Mouse (Mus musculus): ENCODE results near the gene Kcnmb4.

Kcnmb4 gene

GRCm38 (mm10) chr10:116397573-116397972, 76.1 kb downstream of the Kcnmb4 start:
- DNase-seq, result no peak

- no peak for DNase-seq
Observed at GRCm38 (mm10) chr10:116396966-116397365, 76.7 kb downstream of the Kcnmb4 start.

DNA sequence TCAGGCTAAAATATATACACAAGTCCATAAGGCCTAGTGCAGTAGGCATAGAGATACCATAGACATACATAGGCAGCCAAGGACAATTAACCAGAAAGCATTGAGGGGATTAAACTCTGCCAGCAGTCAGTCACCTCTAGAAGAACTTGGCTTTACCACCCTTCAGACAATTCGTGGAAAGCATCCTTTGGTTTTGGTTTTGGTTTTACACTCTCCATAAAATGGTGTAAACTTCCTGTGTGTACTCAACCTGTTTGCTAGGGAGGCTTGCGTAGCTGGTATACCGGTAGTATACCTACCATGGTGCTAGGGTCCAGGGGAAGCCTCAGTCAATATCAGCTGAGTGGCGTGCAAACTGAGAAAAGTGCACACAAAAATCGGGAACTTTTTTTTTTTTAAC, 77.4 kb downstream of the Kcnmb4 start:
- no peak for DNase-seq

GRCm38 (mm10) chr10:116394585-116394984, 79.1 kb downstream of the Kcnmb4 start:
- no peak for DNase-seq

GRCm38 (mm10) chr10:116393790-116394475, 79.7 kb downstream of the Kcnmb4 start:
- no peak for DNase-seq

DNA sequence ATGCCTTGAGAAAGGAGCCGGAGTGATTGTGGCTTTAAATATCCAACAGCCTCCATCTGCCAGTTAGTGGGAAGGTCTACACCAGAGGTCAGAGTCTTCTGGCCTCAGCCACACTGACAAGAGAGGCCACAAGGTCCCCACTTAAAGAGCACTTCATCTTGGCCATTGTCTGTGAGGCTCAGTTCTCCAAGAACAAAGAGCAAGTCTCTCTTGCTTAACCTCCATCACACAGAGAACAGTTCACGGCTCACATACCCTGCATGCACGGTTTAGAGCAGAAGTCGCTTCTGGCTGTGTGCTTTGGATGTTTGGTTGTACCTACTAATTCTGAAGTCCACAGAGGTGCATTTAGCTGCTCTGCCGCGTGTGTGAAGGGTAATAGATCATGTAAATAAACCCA, 84.8 kb downstream of the Kcnmb4 start:
- DNase-seq, result no peak

DNA sequence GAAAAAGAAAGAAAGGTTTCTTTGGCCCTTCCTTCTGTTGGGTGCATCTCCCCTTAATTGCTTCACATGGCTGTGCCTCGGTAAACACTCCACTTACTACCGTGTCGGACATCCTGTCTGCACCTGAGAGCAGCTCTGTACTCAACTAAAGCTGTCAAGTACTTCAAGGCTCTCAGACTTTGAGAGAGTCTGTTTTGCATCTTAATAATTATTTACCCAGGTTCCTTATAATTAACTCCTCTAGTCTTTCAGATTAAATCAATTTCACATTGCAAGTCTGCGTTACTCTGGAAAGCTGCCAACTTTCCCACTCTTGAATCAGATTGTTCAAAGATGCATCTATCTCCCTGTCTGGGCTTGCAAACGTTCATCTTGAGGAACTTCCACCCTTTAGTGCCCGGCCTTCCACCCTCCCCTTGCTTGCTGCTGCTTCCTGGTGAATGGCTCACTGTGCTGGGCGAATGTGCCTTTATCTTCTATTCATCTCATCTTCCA, 87.2 kb downstream of the Kcnmb4 start:
- DNase-seq, result peak; percentile 26

- no peak for DNase-seq
Observed at GRCm38 (mm10) chr10:116384401-116384800, 89.3 kb downstream of the Kcnmb4 start.

GRCm38 (mm10) chr10:116382826-116383685, 90.6 kb downstream of the Kcnmb4 start:
- DNase-seq, result no peak

DNA sequence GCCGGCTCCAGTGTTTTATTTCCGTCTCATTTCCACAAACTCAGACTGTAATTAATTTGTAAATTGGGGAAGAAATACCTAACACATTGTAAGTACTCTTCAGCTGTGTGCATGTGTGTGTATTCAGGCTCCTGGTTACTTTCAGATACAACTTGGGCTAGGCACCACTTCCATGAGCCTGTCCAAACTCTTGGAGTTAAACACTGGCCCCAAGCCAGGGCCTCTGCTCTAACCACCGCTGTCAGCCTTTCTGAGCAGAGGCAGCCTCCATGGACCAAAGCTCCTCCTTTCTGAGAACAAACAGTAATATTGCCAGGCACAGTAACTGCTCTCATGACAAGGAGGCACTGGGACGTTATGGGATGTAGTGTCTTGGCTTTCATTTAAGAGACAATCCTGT, 96.8 kb downstream of the Kcnmb4 start:
- DNase-seq, result no peak

DNA sequence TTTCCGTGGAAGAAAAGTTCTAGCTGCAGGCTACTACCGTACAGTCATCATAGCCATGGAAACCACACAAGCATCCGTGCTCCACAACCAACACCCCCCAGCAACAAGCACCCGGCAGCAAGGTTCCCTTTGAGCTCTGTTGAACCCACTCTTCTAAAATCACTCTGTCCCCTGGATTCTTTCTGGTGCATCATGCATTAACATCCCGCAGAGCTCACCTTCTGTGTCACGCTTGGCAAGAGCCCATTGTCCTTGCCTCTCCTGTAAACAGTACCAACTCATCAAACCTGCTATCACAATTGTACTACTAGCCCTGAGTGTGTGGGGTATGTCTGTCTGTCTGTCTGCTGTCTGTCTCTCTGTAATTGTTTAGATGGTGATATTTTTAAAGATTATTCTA, 99.6 kb downstream of the Kcnmb4 start:
- no peak for DNase-seq

DNA sequence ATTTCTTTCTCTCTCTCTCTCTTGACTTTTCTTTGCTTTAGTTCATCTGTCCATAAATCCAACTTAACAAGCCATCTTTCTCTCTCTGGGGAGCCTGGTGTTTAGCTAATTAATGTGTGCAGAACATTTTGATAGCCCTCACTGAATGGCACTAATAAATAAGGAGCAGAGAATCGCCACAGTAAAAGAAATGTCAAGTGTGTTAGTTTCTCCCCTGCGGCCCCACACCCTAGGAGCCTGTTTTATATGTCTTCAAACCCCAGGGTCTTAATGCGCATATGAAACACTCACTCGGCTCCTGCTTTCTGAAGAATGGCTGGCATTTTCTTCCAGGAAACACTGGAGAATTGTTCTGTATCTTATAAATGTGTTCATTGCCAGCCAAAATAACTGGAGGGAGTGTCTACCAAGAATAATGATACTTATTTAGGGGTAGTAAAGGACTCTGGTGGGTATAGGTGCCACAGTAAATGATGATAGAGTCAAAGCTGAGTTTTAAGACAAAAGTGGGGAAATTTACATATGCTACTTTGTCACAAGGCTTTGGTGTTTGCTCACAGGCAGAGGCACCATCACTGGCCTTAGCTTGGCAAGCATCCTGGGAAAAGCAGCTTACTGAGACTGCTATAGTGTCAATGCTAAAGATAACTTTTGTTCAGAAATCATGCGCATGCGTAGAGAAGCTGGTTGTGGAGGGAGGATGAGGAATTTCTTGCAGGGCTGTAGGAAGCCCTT, 102.5 kb downstream of the Kcnmb4 start:
- no peak for DNase-seq

Measured in kidney, postnatal 10 days (tissue).